Mouse (Mus musculus) hindbrain, embryonic 16.5 days (tissue): ENCODE measurements around the gene Dstn. TPM values are rescaled to one million over a fixed set of nuclear protein-coding genes. Genes with fewer than 3 reads are reported as not detected.

Source experiments
- ATAC-seq: fragments of 200-750 bp; cut with Nextera tagmentation; 2 replicates; pipeline ENCODE4 v1.8.0; 2017; ENCODE audit warnings: moderate TSS enrichment, moderate library complexity
- H3K27ac ChIP-seq: fragments of 300-500 bp; sonication (generic); 2 replicates; pipeline ENCODE4 v1.5.1; 2014; ENCODE audit warnings: low read depth, mild to moderate bottlenecking, control low read depth, low read length, moderate library complexity
- H3K27me3 ChIP-seq: fragments of 300-500 bp; sonication (generic); replicated peaks from 2 replicates; pipeline ENCODE4 v1.6.1; 2014; ENCODE audit warnings: low read length; ENCODE audit not compliant: control insufficient read depth, insufficient read depth
- H3K36me3 ChIP-seq: fragments of 300-500 bp; sonication (generic); 2 replicates; pipeline ENCODE4 v1.6.1; 2014; ENCODE audit warnings: mild to moderate bottlenecking, low read length, moderate library complexity, mixed read lengths; ENCODE audit not compliant: control insufficient read depth, insufficient read depth
- H3K4me1 ChIP-seq: fragments of 300-500 bp; sonication (generic); 2 replicates; pipeline ENCODE4 v1.6.1; 2014; ENCODE audit warnings: low read depth, low read length; ENCODE audit not compliant: control insufficient read depth, insufficient read depth
- H3K4me2 ChIP-seq: fragments of 300-500 bp; sonication (generic); 2 replicates; pipeline ENCODE4 v1.6.1; 2014; ENCODE audit warnings: mild to moderate bottlenecking, low read length, control low read depth, moderate library complexity
- H3K4me3 ChIP-seq: fragments of 300-500 bp; sonication (generic); 2 replicates; pipeline ENCODE4 v1.5.1; 2014; ENCODE audit warnings: mild to moderate bottlenecking, low read length, control low read depth, moderate library complexity
- H3K9ac ChIP-seq: fragments of 300-500 bp; sonication (generic); 2 replicates; pipeline ENCODE4 v1.6.1; 2014; ENCODE audit warnings: low read depth, mild to moderate bottlenecking, control low read depth, low read length, moderate library complexity
- H3K9me3 ChIP-seq: fragments of 300-500 bp; sonication (generic); 2 replicates; pipeline ENCODE4 v1.6.1; 2014; ENCODE audit warnings: mild to moderate bottlenecking, low read length, moderate library complexity; ENCODE audit not compliant: control insufficient read depth
- WGBS: fragments of 180-500 bp; shearing (Covaris S2); extraction: QIAGEN DNeasy Blood & Tissue Kit; methylation state at CpG from one replicate; pipeline ENCODE4 v1.1.7; 2014; 5-methylcytosine and 5-hydroxymethylcytosine counted together
- polyA plus RNA-seq: library from polyadenylated mRNA; unstranded; fragments of >200 nt; fragmentation: Nextera tagmentation; extraction: Ambion mirVana; gene quantifications from 2 replicates; pipeline ENCODE4 v1.2.1, GENCODE M21; 2015

The Dstn gene
- polyA plus RNA-seq = 431 and 440 TPM in 2 replicates

- no peaks in the 10 kb centered on the region for H3K27me3 ChIP-seq
- peak within 1 kb of the TSS; percentile 65 for H3K4me3 ChIP-seq
- no peaks in the 10 kb centered on the region for H3K9me3 ChIP-seq
- no peaks in the 10 kb centered on the region for H3K36me3 ChIP-seq
- under 1% methylated on average over 66 of the region's 71 CpGs for WGBS
- peak within 1 kb of the TSS; percentile 83 for H3K9ac ChIP-seq
- peak; percentile 96 for ATAC-seq
- peak within 1 kb of the TSS; percentile 76 for H3K4me2 ChIP-seq
- peak within 1 kb of the TSS; percentile 86 for H3K27ac ChIP-seq
- H3K4me1 ChIP-seq = peaks cover 26% of the 10 kb centered on the region
These were observed at the start of gene Dstn for GRCm38 (mm10) chr2:143914760-143915599. TSS of gene Dstn (plus strand) at chr2:143915320.

GRCm38 (mm10) chr2:143867326-143867725 lies 47.8 kb upstream of the Dstn start:
- no peaks in the 10 kb centered on the region for H3K36me3 ChIP-seq
- ATAC-seq = peak; percentile 80
- no peak overlapping the region for H3K4me3 ChIP-seq
- H3K4me1 ChIP-seq = peaks cover 5% of the 10 kb centered on the region; the same call in 1 of the 2 replicates
- WGBS = 6% methylated on average over 6 of the region's 6 CpGs
- no peak overlapping the region for H3K27ac ChIP-seq
- H3K4me2 ChIP-seq = no peak overlapping the region
- H3K9ac ChIP-seq = no peak overlapping the region
- no peaks in the 10 kb centered on the region for H3K9me3 ChIP-seq
- no peaks in the 10 kb centered on the region for H3K27me3 ChIP-seq

GRCm38 (mm10) chr2:143870936-143871688 lies 44.0 kb upstream of the Dstn start:
- Histone ChIP-seq H3K9ac (no peak overlapping the region), H3K4me1 (no peaks in the 10 kb centered on the region), H3K4me2 (no peak overlapping the region), H3K27ac (no peak overlapping the region), H3K36me3 (no peaks in the 10 kb centered on the region), H3K27me3 (no peaks in the 10 kb centered on the region), H3K9me3 (no peaks in the 10 kb centered on the region), H3K4me3 (no peak overlapping the region)
- WGBS = 79% methylated on average over 10 of the region's 10 CpGs
- no peak for ATAC-seq

- Histone ChIP-seq H3K27ac (no peak overlapping the region), H3K4me2 (no peak overlapping the region), H3K36me3 (no peaks in the 10 kb centered on the region), H3K9me3 (no peaks in the 10 kb centered on the region), H3K27me3 (no peaks in the 10 kb centered on the region), H3K4me3 (no peak overlapping the region), H3K4me1 (no peaks in the 10 kb centered on the region), H3K9ac (no peak overlapping the region)
- WGBS = 66% methylated on average over 1 of the region's 1 CpGs
- ATAC-seq = no peak
These were observed 39.1 kb upstream of the Dstn start for GRCm38 (mm10) chr2:143876026-143876425.

GRCm38 (mm10) chr2:143876929-143877632 lies 38.0 kb upstream of the Dstn start:
- no peak overlapping the region for H3K4me2 ChIP-seq
- no peaks in the 10 kb centered on the region for H3K27me3 ChIP-seq
- no peak for ATAC-seq
- 76% methylated on average over 4 of the region's 4 CpGs for WGBS
- no peaks in the 10 kb centered on the region for H3K4me1 ChIP-seq
- no peak overlapping the region for H3K4me3 ChIP-seq
- H3K36me3 ChIP-seq = no peaks in the 10 kb centered on the region
- no peaks in the 10 kb centered on the region for H3K9me3 ChIP-seq
- H3K9ac ChIP-seq = no peak overlapping the region
- H3K27ac ChIP-seq = no peak overlapping the region

- Histone ChIP-seq H3K9ac (no peak overlapping the region), H3K4me2 (no peak overlapping the region), H3K4me3 (no peak overlapping the region), H3K9me3 (no peaks in the 10 kb centered on the region), H3K4me1 (no peaks in the 10 kb centered on the region), H3K27ac (no peak overlapping the region), H3K27me3 (no peaks in the 10 kb centered on the region), H3K36me3 (no peaks in the 10 kb centered on the region)
- no peak for ATAC-seq
- 92% methylated on average over 6 of the region's 6 CpGs for WGBS
These were observed 35.8 kb upstream of the Dstn start for GRCm38 (mm10) chr2:143879311-143879710.

- Histone ChIP-seq H3K4me3 (no peak overlapping the region), H3K36me3 (no peaks in the 10 kb centered on the region), H3K27me3 (no peaks in the 10 kb centered on the region), H3K27ac (no peak overlapping the region), H3K4me1 (no peaks in the 10 kb centered on the region), H3K4me2 (no peak overlapping the region), H3K9me3 (no peaks in the 10 kb centered on the region), H3K9ac (no peak overlapping the region)
- WGBS = 82% methylated on average over 4 of the region's 4 CpGs
- ATAC-seq = no peak
These were observed 33.1 kb upstream of the Dstn start for GRCm38 (mm10) chr2:143882002-143882401.

- H3K4me1 ChIP-seq = no peaks in the 10 kb centered on the region
- H3K27me3 ChIP-seq = no peaks in the 10 kb centered on the region
- no peak overlapping the region for H3K4me3 ChIP-seq
- 81% methylated on average over 10 of the region's 10 CpGs for WGBS
- no peak overlapping the region for H3K27ac ChIP-seq
- no peak overlapping the region for H3K9ac ChIP-seq
- no peaks in the 10 kb centered on the region for H3K9me3 ChIP-seq
- ATAC-seq = no peak
- no peak overlapping the region for H3K4me2 ChIP-seq
- no peaks in the 10 kb centered on the region for H3K36me3 ChIP-seq
These were observed 32.4 kb upstream of the Dstn start for GRCm38 (mm10) chr2:143882606-143883288.
